Mouse (Mus musculus) gastrocnemius, postnatal 36 days (tissue): ENCODE data around the gene Tmprss4. TPM values are rescaled to one million over a fixed set of nuclear protein-coding genes. Genes with fewer than 3 reads are reported as not detected.

Experiments used
- DNase-seq, 2 experiments: peaks; one replicate each; pipeline ENCODE4 v3.0.0; 2022
- intact Hi-C: fragments of 180-260 bp; cut with DNase I; formaldehyde crosslinking; loops from one replicate; pipeline ENCODE4 v1.15.1; 2025
- total RNA-seq, 2 experiments: library from RNA; stranded (reverse); gene quantifications; 2 replicates each; pipeline ENCODE4 v1.2.3; 2021

Gene Tmprss4
- total RNA-seq, 2 experiments from 2014 or later, result not detected

DNA sequence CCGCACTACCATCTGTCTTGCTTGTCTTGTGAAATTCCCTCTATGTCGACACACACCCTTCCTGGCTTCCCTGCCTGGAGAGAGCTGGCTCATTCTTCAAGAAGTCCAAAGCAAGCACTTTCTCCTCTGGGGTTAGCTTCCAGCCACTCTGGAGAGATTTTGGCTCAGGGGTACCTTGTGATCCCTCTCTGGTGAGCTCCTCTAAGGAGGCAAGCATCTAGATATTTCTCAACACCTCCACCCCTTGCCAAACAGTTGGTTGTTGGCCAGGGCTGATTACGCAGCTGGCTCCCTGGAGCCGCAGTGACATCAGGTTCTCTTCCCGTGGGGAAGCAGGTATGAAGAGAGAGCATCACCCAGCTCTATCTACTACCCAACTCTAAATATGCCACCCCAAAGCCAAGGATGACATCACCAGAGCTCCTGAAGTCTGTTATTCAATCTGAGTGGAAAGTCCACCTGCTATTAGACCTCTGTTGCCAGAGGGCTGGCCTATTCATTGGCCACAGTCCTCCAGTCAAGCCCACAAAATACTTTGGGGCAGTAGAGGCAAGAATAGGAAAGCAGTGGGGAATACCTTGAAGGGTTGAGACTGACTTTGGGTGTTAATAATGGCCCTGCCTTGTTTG lies 2.5 kb downstream of the Tmprss4 start:
- DNase-seq, result peak; percentile 20 to 28
- intact Hi-C loops, result no loop called here

GRCm38 (mm10) chr9:45197549-45197948 lies 6.3 kb downstream of the Tmprss4 start:
- intact Hi-C loops, result no loop called here
- no peak for DNase-seq

- no peak for DNase-seq
- intact Hi-C loops, result no loop called here
These were observed 7.6 kb downstream of the Tmprss4 start for GRCm38 (mm10) chr9:45196125-45196830.

- intact Hi-C loops, result no loop called here
- DNase-seq, result no peak
These were observed 8.4 kb downstream of the Tmprss4 start for GRCm38 (mm10) chr9:45195468-45195867.

DNA sequence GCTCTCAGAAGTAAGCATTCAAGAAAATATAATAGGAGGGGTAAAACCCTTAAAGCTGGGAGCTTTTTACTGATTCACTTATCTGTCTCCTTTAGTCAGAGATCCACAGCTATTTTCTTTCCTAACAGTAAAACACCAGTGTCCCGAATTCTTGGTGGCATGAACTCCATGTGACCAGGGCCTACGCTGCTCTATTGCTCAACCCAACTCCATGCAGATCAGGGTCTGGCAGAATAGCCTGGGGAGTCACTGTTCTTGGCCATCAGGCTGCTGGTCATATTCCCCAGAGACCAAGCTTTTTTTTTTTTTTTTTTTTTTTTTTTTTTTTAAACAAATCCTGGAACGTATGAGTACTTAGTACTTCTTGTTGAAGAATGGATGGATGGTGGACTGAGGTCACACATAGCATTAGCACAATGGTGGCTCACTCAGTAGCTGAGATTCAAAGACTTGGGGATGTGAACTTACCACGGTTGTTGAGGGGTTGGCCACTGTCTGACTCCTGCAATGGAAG lies 14.2 kb downstream of the Tmprss4 start:
- intact Hi-C loops, result no loop called here
- no peak for DNase-seq

DNA sequence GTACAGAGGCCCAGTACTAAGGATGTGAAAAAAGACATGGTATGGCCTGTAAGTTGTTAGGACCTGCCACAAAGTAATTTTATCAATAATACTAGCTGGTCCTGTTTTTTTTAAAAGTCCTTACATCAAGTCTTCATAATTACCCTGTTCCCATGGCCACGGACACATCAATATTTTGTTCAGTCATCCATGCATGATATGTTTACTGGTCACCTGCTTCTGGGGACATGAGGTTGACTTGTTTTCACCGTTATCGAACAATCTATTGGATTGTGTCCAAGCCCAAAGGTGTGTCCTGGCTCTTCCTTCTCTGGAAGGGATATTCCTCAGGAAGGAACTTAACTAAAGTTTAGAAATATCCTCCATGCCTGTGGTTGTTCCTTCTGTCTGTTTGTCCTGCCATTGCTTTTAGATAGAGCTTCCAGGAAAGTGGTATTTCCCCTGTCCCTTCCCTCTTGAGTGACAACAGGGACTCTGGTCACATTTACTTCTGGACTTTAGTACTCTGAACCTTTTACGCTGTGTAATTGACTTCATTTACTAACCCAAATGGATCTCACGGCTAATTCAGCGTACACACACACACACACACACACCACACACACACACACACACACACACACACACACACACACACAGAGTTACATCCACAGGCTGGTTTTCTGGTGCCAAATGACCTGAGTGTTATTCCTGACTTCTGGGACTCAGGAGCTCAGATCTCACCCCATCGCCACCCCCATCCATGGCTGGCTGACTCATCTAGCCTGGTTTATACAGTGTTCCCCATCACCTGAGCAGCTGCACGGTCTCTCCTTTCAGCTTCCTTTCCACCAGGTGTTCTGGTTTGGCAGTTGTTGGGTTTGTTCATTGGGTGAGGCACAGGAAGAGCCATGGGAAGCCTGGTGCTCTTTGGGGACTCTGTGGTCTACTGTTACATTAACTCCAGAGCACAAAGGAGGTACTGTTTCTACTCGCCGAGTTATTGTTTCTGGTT lies 15.0 kb downstream of the Tmprss4 start:
- no peak for DNase-seq
- intact Hi-C loops, result no loop called here

GRCm38 (mm10) chr9:45185250-45185649 lies 18.6 kb downstream of the Tmprss4 start:
- no peak for DNase-seq
- intact Hi-C loops, result no loop called here

DNA sequence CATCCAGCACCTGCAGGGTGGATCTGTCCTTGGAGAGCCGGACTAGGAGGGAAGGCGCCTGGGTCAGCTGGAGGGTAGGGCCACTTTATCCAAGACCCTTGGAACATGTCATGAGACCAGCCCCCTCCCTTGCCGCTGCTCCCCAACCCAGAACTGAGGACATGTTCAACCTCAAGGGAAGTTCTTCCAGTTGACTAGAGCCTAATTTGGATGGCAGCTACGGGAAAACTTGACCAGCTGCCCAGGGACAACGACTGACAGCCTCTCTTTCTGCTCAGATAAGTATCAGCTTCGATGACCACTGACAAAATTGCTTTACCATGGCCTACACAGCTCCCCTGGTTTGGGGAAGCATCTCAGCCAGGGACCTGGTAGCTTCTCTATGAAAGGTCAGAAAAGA lies 20.6 kb downstream of the Tmprss4 start:
- no peak for DNase-seq
- intact Hi-C loops, result no loop called here

DNA sequence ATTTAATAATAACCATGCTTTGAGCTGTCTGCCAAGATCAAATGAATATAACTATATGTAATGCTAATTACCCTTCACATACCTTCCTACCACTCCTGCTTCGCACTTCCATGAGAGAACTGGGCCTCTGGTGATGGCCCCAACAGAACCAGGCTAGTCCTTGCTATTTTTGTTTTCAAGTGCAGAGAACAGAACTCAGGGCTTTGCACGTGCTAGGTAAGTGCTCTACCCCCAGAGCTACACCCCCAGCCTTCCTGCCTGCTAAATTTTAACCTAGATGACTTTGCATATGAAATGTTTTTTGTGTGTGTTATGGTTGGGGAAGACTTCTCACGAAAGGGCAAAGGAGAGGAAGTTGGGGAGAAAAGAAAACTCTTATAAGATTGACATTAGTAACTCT lies 21.4 kb downstream of the Tmprss4 start:
- intact Hi-C loops, result no loop called here
- no peak for DNase-seq

- DNase-seq, result no peak
- intact Hi-C loops, result no loop called here
These were observed 22.1 kb downstream of the Tmprss4 start, which contains the start of gene BC049352 for GRCm38 (mm10) chr9:45181770-45182169. TSS of gene BC049352 (plus strand) at chr9:45182007.

- intact Hi-C loops, result no loop called here
- DNase-seq, result no peak
These were observed 24.6 kb downstream of the Tmprss4 start for GRCm38 (mm10) chr9:45179282-45179681.

DNA sequence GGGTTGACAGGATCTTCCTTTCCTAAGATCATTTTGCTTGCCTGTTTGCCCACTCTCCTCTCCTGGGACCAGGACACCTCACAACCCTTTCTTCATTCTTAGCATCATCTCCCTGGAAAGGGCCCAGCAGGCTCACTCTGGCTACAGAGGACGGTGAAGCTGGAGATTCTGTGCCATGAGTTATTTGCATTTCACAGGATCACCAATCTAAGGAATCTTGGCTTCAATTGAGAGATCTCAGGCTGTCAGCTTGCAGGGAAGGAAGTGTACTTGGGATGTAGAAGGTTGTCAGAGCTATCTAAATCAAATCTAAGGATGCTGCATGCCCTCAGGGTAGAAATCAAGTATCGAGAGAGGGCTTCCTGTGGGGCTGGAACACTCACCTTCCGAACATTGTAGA lies 30.4 kb downstream of the Tmprss4 start:
- intact Hi-C loops, result no loop called here
- DNase-seq, result no peak

DNA sequence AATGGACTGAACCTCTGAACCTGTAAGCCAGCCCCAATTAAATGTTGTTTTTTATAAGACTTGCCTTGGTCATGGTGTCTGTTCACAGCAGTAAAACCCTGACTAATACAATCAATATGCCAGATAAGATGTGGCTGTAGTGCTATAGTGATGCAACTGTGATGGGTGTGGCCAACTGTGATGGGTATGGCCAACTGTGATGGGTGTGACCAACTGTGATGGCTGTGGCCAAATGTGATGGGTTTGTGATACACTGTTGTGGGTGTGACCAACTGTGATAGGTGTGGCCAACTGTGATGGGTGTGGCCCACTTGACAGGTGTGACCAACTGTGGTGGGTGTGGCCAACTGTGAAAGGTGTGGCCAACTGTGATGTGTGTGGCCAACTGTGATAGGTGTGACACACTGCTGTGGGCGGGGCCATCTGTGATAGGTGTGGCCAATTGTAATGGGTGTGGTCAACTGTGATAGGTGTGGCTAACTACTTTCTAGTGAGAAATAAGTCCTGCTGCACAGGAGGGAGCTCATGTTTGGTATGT lies 32.8 kb downstream of the Tmprss4 start:
- no peak for DNase-seq
- intact Hi-C loops, result no loop called here

DNA sequence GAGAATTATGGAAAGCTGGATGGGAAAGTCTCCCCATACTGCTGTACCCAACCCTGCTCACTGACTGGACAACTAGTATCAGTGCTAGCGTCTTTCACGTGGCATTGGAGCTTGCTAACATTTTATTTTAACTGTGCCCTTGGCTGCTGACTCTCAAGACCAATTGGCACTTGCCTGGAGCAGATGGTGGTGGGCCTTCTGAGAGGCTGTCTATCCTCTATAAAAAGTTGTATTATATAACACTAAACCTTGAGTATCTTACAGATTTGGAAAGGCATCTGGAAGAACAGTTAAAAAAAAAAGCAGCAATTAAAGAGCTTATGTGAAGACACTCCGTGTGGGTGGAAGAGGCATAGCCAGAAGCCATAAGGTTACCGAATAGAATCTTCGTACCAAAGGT lies 33.7 kb downstream of the Tmprss4 start:
- intact Hi-C loops, result no loop called here
- no peak for DNase-seq

DNA sequence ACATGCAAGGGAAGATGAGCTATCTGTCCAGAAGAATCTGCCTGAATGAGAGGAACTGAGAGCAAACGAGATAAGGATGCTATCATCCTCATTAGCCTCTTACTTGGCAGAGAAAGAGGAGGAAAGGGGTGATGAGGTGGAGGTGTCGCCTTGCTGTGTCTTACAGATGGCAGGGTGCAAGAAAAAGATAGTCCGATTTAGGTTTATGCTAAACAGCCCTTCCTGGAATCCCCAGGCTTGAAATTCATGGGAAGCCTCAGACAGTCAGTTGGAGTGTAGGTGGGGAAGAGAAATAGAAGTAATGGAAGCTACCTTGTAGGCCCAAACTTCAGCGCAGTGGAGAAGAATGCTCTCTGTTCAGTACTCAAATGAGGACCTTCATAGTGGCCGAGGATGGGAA lies 36.0 kb downstream of the Tmprss4 start:
- intact Hi-C loops, result no loop called here
- no peak for DNase-seq

GRCm38 (mm10) chr9:45153361-45153760 lies 50.5 kb downstream of the Tmprss4 start:
- intact Hi-C loops, result no loop called here
- no peak for DNase-seq

GRCm38 (mm10) chr9:45150933-45151332 lies 53.0 kb downstream of the Tmprss4 start:
- DNase-seq, result no peak
- intact Hi-C loops, result no loop called here

GRCm38 (mm10) chr9:45146267-45146597 lies 57.7 kb downstream of the Tmprss4 start:
- peak; percentile 49 to 60 for DNase-seq
- intact Hi-C loops, result loop anchor here (1.0 to 5.0 kb wide), 3 partner anchors 25 to 124 kb away; no protein-coding TSS in a partner anchor

DNA sequence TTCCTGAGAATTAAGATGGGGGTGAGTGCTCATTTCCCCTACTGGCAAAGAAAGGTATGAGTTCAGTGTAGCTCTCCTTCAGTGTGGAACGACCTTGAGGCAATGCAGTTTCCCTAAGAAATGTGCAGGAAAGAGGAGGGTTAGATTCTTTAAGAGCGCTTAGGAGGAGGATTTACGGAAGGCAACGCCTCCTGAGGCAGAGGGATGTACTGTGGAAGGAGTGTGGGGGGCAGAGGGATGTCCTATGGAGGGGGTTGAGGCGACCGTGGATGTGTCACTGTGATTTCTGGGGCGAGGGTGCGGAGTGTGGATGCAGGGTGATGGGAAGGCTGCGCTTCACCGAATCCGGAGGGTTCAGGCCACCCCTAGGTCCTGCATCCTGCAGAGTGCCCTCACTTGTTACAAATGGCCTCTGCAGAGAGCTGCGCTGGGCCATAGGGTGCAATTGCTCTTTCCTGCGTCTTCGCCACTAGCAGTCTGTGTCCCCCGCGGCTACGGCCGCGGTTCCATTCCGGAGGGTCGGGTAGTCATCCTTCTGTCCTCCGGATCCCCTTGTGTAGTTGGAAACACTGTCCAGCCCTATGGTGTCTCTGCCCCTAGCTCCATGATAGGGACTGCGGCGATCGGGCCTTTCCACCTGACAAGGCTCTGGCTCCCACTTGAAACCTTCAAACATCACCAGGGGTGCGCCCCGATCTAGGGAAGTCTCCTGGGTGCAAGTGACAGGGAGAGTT lies 58.2 kb downstream of the Tmprss4 start:
- DNase-seq, result no peak
- intact Hi-C loops, result loop anchor here (1.0 to 5.0 kb wide), 3 partner anchors 24 to 123 kb away; no protein-coding TSS in a partner anchor

- no peak for DNase-seq
- intact Hi-C loops, result no loop called here
These were observed 61.2 kb downstream of the Tmprss4 start for GRCm38 (mm10) chr9:45142686-45143085.
